Mouse (Mus musculus) cerebellum, adult 9-11 months (tissue): ENCODE results near the gene Olfr1396.

Experiments
- DNase-seq: peaks from one replicate; pipeline ENCODE4 v3.0.0; 2022

The Olfr1396 gene

DNA sequence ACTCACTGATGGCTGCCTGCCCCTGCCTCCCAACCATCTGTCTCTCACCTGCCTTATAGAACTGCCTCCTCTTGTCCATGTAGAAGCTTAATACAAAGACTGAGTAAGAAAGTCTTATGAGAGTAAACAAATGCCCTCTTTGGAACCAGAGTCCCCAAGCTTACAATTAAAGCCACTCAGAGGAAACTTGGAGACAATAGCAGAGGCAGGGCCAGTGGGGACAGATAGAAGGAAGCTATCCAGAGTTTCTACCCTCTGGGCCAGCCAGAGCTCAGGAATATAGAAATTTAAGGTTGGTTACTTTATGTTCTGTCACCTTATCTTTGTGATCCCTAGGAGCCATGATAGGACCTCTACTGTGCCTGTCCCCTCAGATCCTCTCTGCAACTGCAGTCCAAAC is at the start of gene Olfr1396:
Gene Olfr1396 (minus strand): TSS at position 101 of the 400 bp plus-strand sequence.
- DNase-seq: no peak

GRCm38 (mm10) chr11:49156821-49157814 is 42.4 kb upstream of the Olfr1396 start:
- no peak for DNase-seq

DNA sequence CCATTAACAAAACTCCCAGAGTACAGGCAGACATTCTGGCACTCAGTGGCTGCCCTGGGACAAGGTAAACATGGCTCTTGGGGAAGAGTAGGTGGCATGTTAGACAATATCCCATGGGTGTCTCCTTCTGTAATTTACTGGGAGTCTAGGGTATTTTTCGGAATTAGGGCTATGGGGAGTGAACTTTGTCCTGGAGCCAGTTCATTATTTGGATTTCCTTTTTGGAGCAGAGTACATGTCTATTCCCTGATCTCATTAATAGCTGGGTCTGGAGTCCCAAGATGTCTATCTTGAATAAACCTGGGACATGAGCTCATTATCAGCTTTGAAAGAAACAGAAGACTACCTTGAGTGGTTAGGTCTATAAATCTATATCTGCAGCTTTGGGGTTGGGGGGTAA is 39.4 kb upstream of the Olfr1396 start, which contains the start of gene Olfr1394:
Gene Olfr1394 (plus strand): TSS at position 301 of the 400 bp plus-strand sequence.
- DNase-seq: no peak

DNA sequence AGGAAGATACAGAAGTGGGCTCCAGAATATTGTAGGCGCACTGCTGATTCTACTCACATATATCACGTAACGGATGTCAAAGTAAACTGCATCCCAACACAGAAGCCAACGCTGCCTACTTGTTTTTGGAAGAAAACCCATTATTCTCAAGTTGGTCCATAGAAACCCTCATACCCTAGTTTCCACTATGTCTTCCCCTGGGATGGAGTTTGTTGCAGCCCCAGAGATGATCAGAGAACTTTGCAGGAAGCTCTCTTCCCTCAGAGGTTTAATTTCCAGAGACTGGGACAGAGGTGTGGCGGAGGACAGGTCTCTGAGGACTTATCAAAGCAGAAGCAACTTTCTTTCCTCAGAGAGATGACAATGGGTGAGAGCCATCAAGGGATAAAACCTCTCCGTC is 27.3 kb upstream of the Olfr1396 start, which contains the start of gene Olfr1395:
Gene Olfr1395 (plus strand): TSS at position 301 of the 400 bp plus-strand sequence.
- no peak for DNase-seq

DNA sequence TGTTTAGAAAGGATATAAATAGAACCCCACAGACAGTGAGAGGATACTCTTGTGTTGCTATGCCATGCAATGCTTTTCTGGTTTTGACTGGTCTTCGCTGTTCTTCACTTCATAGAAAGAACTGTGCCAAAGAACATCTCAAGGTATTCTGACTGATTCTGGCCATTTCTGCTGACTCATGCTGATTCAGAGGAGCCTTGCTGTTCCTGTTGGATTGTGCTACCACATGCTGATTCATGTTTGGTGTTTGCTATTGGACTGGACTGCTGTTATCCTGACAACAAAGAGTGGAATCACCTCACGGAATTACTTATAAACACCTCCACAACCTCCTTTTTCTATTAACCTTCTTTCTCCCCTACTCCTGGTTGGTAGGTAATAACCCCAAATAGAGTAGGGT is 9.5 kb upstream of the Olfr1396 start:
- DNase-seq: no peak

- no peak for DNase-seq
Observed at GRCm38 (mm10) chr11:49119635-49120034, 5.0 kb upstream of the Olfr1396 start.

DNA sequence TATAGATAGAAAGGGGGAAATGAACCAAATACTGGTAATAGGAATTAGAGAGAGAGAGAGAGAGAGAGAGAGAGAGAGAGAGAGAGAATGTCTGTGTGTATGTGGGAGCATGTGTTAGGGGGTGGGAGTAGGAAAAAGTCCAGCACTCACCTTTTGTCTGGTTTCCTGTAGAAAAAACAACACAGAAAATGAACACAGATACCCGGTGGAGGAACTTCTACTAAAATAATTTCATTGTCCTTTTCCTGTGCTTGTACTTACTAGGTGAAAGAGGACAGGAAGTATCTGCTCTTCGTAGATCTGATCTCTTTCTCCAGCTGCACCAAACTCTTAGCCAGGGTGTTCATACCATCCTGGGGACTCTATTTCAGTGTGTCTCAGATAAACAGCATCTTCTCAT is 516 bp downstream of the Olfr1396 start:
- DNase-seq: no peak

GRCm38 (mm10) chr11:49112624-49113219 is 2.0 kb downstream of the Olfr1396 start:
- DNase-seq: no peak

DNA sequence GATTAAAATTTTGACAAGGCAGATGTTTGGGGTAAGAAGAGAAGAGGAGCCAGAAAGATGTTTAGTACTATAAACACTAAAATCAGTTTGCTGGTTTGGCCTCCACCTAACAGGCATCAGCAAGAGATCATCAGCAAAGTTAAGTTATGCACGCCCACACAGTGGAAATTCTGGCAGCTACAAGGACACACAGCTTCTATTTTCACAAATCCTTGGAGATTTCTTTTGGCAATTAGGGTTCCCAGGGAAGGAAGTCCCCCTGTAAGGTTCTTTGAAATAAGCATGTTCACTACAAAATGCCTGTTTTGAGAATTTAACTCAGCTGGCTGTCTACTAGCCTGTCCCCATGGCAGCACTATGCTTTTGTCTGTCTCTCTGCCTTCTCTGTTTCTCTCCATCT is 3.7 kb downstream of the Olfr1396 start:
- no peak for DNase-seq

DNA sequence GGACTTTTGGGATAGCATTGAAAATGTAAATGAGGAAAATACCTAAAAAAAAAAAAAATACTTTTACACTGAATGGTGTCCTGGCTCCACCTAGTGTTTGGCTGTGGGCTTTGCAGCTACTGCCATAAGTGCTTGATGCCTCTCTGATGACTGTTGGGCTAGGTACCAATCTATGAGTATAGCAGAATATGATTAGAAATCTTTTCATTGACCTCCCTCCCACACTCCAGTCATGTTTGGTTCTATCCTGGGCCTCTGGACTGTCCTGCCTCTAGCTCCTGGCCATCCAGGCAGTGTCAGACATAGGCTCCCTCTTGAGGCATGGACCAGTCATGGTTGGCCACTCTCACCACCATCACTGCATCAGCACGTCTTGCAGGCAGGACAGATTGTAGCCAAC is 5.8 kb downstream of the Olfr1396 start:
- no peak for DNase-seq

GRCm38 (mm10) chr11:49107650-49108537 is 6.8 kb downstream of the Olfr1396 start:
- no peak for DNase-seq

- no peak for DNase-seq
Observed at GRCm38 (mm10) chr11:49105752-49106151, 8.9 kb downstream of the Olfr1396 start.

- peak; percentile 59 for DNase-seq
Observed at GRCm38 (mm10) chr11:49103047-49103693, 11.5 kb downstream of the Olfr1396 start.

GRCm38 (mm10) chr11:49101500-49101899 is 13.2 kb downstream of the Olfr1396 start:
- no peak for DNase-seq

GRCm38 (mm10) chr11:49100409-49100808 is 14.3 kb downstream of the Olfr1396 start:
- no peak for DNase-seq

DNA sequence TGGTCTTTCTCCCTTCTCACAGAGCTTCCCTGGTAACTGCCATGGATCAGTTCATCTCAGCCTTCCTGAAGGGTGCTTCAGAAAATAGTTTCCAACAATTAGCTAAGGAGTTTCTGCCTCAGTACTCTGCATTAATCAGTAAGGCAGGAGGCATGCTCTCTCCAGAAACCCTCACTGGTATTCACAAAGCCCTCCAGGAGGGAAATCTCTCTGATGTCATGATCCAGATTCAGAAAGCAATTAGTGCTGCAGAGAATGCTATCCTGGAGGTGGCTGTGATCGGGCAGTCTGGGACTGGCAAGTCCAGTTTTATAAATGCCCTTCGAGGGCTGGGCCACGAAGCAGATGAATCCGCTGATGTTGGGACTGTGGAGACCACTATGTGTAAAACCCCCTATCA is 19.3 kb downstream of the Olfr1396 start:
- DNase-seq: no peak

DNA sequence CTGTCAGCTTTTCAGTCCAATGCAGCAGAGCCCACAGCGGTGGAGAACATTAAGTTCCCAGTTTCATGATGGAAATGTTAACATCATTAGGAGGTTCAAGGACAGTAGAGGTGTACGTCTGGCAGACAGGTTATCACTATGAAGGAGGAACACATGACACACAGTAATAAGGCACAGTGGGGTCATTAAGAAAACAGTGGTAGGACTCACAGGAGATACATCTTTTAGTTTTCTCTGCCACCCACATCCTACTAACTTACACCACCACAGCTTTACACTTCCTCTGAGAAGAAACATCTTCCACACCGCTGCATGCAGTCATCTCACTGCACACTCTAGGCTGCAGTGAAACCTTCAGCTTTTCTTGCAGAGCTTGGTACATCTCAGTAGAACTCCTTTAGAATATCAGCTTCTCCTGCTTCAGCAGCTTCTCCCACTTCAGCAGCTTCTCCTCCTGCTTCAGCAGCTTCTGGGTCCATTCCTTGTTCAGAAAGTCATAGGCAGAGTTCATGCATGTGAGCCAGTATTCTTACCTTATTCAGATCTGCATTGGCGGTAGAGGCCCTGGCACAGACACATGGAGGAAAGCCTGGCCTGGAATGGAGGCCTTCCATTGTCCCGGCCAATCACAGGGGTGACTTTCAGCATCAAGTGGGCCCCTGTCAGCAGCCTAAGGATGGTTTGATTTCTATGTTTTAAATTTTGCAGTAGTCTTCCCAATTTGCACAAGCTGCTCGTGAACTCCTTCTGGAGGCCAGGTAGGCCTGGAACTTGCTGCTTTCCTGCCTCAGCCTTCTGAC is 20.6 kb downstream of the Olfr1396 start:
- no peak for DNase-seq

- DNase-seq: no peak
Observed at GRCm38 (mm10) chr11:49092786-49093185, 21.9 kb downstream of the Olfr1396 start.

GRCm38 (mm10) chr11:49092053-49092586 is 22.6 kb downstream of the Olfr1396 start:
- no peak for DNase-seq

DNA sequence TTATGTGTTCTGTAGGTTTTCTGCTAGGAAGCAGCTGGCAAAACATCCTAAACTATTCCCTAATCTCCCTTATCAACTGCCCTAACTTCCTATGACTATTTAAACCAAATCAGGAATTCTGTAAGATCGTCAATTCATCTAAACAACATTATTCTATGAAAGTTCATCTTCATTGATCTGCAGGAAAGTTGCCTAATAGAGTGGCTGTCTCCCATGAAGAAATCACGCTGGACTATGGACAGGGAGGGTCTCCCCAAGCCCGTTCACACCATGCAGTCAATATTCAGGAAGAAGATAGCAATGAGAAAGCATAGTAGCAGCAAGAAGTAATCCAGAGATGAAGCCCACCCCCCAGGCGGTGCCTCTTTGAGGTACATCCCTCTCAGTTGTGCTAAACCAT is 23.5 kb downstream of the Olfr1396 start:
- no peak for DNase-seq

DNA sequence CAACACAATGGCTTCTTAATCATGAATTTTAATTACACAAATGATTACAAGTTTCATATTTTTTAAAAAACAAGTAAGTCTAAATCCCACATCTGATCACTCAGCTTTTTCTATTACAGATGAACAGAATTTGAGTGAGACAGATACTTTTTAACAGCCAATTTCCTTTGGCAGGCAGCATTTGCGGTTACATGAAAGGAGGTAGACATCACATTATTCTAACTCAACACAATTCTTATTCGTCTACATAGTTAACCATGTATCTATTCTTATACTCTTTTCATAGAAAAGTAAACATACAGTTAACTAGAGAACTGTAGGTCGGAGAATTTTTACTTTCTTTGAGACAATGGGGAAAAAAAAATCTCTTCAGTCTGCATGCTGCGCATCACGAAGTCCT is 24.1 kb downstream of the Olfr1396 start:
- no peak for DNase-seq
